Mouse (Mus musculus) kidney, postnatal 14 days (tissue): ENCODE data around the gene Ndufa11.

Source experiments
- DNase-seq: peaks from one replicate; pipeline ENCODE4 v3.0.0; 2022; ENCODE audit warnings: mixed read lengths

Ndufa11 gene

DNA sequence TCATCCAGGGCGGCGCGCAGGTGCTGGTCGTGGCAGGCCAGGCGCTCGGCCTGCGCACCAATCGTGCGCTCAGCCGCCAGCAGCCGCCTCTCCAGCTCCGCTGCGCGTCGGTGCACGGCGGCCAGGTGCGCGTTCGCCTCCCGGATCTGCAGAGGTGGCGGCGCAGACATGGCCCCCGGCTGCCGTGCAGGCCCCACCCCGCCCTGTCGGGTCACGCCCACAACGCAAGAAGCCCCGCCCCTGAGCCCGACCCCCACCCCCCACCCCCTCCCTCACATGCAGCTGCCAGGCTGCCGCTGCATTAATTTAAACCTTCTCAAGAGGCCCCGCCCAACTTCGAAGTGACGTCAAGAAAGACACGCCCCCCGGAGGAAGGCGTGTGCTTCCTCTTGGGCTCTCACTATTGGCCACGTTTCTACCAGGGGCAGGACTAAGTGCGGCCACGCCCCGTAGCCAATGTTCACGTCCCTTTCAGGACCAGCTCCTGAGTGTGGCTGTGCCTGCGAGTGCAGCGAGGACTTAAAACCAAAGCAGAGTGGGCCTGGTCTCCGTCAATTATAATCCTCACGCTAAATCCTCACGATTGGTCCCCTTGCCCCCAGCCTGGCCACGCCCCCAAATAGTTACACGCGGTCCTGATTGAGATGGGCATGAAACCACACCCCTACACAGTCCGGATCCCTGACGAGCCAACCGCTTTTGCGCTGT, 758 bp upstream of the Ndufa11 start:
- DNase-seq = peak; percentile 99

DNA sequence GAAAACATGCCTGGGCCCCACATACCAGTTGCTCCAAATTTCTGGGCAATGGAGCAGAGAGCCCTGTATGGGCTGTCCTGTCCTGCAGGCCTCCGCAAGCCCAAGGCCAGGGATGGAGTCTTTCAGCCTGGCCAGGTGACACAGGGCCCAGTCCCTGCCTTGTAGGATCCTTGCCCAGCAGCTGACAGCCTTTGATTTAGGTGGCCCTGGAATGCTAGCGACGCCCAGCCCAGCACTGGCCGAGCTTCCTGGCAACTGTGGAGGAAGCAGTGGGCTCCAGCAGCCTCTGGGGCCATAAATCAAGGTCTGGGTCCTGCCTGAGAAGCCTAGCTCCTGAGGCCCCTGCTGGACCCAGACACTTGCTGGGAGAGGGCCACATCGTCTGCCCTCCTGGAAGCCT, 4.9 kb downstream of the Ndufa11 start:
- peak; percentile 74 for DNase-seq

DNA sequence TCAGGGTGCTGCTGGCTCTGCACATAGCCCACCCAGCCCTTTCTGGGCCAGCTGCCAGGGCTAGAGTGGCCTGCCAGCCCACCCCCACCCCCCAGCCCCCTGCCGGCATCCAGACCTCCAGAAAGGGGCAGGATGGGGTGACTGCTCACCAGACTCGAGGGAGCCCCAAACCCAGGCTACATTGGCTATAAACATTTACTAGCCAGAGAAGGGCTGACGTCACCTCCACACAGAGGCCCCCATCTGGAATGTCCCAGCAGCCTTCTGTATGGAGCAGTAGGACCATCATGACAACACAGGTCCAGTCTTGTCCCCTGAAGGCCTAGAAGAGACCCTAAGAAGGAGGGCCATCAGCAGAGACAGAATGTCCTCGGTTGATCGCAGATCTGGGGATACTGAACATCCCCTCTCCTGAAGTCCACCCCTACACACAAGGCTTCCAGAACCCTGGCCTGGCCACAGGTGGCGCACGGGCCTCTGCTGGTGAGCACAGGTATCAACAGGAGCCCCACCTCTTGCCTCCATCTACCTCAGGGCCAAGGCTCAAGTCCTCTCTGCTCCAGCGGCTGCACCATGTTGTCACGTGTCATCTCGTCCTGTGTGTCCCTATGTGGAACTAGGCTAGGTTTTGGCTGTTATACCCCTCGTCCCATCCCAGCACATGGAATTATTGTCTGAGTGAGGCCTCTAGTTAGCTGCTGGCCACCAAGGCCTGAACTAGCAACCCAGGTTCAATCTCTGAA, 6.0 kb downstream of the Ndufa11 start:
- DNase-seq = no peak

DNA sequence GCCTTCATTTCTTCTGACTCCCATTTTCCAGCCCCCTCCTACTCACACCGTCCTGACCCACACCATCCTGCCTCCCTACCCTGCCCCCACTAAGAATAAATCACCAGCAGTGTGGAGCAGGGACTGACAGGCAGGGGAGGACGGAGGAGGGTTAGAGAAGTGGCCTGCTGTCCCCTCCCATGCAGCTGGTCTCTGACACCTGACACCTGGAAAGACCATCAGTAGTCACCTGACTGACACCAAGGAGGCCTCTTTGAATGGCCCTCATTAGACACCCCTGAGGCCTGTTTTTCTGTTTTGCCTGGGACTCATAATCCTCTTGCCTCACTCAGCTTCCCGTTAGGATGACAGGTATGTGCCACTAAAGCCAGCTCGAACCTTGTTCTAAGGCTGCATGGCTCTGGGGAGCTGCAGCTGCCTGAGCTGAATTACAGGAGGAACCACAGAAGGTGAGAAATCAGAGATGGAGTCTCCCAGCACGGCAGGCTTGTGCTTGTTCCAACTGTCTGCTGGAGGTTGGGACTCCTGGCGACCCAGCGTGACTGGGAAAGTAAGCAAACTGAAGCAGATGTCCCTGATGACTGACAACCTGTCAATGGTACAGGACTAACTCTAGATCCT, 9.6 kb downstream of the Ndufa11 start:
- DNase-seq = no peak

DNA sequence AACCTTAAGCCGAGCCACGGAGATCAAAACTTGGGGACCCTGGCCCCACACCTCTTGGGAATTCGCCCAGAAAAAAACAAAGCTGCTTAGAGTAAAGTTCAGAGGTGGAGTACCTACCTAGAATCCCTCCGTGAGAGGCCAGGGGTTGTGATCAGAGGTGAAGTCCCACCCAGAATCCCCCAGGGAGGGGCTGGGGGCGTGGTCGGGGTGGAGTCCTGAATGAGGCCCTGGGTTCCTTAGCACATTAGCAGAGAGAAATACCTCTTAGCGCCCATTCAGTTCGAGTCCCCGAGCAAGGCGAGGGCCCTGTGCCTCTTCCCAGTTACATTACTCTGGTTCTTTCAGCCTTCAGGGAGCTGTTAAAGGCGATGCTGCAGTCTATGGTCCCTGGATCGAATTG, 10.1 kb downstream of the Ndufa11 start:
- no peak for DNase-seq

DNA sequence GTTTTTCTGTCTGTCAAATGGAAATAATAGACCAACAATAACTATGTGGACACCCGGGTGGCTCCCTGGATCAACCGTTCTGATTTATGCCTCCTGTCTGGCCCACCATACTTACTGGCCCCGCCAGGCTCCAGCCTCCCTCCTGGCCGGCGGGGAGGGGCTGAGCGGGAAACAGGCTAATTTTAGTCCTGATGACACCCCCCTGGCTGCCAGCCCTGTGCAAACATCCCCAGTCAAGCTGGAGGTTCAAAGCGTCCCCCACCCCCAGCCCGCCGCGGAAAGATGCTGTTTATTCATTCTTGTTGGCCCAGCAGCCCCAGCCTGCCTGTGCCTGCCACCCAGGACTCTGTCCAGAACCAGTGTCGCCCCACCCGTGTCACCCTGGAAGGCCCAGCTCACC, 10.6 kb downstream of the Ndufa11 start:
- peak; percentile 38 for DNase-seq

DNA sequence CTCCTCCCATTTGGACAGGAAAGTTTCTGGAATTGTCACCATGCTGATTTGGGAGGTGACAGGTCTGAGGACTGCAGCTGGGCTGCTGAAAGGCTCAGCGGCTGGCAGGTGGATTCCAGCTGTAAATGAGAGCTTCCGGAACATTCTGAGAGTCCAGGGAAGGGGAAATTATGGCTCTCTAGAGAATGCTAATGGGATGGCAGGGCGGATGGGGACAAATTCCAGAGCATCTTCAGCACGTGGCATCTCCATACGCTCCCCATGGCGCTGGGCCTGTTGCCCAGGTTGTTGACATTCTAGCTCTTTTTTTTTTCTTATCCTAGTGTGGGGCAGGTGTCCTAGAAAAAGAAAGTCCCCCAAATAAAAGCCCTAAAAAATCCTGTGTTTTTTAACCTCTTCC, 11.6 kb downstream of the Ndufa11 start:
- DNase-seq = peak; percentile 50

DNA sequence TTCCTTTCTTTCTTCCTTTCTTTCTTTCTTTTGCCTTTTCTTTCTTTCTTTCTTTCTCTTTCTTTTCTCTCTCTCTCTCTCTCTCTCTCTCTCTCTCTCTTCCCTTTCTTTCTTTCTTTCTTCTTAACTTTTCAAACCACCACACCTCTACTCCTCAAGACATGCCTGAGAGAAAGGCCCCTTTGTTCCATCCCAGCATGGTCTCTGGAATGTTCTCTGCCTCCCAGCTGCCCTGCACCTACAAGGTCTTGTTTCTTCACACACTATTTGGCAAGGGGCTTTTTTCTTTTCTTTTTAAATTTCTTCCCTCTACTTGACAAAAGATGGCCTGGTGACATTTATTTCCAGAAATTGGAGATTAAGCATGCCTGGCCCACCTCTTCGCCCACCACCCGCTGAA, 12.1 kb downstream of the Ndufa11 start:
- DNase-seq = no peak

DNA sequence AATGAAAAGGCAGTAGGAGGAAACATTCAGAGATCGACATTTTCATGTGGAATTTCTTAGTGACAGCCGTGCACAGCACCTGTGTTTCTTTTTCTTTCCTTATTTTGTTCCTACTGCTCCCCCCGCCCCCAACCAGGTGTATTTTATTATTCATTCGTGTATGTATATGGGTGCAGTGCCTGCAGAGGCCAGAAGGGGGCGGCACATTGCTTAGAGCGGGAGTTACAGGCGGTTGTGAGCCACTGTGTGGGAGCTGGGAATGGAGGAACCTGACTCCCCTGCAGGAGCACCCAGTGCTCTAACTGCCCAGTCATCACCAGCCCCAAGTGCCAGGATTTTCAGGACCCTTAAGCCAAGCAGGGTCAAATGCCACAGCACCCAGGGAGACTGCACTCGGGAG, 19.0 kb downstream of the Ndufa11 start:
- no peak for DNase-seq

DNA sequence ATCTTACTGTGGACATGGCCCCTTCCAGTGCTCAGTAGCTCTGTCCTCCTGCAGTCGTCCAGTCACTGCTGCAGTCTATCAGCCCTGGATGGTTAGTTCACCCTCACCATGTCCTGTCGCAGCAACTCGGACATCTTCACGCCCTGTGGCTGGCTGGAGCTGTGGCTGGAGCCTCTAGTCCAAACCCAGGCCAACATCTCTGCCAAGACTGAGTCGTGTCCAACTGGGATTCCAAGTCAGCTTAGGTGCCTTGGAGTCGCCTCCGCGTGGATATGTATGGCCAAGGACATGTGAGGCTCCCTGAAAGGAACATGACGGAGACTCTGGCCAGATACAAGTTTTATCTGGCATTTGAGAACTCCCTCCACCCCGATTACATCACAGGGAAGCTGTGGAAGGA, 20.7 kb downstream of the Ndufa11 start:
- no peak for DNase-seq

DNA sequence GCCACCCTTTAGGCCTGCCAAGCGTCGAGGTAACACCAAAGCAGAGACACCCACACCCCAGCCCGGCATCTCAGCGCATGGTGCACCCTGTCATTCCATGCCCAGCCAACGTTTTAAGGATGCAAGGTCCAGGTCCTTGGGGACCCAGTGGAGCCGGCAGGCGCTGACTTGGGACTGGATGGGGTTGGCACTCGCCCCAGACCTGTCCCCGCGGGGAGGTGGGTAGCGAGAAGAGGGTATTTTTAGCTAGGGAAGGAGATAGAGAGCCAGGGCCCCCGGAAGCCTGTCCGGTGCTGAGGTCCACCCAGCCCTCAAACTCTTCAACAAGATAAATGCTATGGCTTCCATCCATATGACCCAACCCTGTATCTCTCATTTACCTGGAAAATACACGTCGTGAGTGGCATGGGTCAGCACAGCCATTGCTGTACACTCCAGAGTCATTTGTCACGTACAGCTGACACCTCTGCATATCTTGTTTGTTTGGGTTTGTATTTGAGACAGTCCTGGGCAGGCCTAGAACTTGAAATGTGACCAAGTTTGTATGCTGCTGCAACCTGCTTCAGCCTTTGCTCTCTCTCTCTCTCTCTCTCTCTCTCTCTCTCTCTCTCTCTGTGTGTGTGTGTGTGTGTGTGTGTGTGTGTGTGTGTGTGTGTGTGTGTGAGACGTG, 22.7 kb downstream of the Ndufa11 start:
- no peak for DNase-seq

DNA sequence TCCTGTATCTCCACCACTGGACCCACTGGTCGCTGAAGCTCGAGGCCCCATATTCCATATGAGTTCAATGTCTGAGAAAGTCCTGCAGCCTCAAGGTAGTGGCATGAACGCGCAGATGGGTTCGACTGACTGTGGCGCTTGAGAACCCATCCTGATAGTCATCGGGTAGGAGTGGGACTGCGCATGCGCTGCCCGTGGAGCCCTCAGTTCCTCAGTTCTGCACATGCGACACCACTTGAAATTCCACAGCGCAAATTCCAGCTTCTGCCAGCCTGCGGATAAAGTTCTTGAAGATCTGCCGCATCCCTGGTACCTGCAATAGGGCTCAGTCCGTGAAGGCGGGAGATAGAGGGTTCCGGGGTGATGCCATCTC, 23.2 kb downstream of the Ndufa11 start:
- DNase-seq = no peak

DNA sequence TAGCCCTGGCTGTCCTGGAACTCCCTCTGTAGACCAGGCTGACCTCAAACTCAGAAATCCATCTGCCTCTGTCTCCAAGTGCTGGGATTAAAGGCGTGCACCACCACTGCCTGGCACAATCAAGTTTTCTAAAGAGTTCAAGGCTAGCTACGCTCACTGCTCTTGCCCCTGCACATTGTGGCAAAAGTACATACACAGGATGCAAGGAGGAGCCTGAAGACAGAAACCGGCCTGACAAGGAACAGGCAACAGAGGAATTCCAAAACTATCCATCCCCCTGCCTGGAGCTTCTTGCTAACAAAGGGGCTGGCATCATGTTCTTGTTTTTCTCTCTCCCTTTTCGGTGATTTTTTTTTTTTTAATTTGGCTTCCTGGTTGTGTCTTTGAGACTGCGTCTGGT, 26.6 kb downstream of the Ndufa11 start:
- no peak for DNase-seq

DNA sequence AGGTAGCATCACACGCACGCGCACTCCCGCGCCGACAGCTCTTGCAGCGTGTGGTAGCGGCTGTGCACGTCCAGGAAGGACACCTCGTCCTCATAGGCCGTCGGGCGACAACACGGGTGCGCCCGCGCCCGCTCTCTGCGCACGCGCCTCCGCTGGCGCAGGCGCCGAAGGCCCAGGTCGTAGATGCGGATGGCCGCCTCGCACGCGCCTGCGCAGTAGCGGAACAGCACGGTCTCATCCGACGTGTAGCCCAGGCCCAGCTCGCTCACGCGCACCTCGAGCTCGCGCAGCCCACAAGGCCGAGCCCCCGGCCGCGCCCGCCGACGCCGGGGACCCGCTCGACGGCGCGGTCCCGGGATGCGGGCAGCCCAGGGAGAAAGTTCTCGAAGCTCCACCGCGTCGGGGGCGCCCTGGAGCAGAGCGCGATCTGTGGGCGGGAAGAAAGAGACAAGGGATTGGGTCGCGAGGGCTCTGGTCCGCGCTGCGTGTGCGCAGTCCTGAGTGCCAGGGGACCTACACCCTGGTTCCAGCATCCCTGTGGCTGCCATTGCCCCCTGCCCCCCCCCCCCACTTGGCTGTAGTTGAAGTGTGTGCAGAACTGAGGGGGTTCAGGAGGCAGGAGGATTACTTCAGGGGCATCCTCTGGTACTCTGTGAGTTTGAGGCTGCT, 34.0 kb downstream of the Ndufa11 start:
- peak; percentile 73 for DNase-seq

DNA sequence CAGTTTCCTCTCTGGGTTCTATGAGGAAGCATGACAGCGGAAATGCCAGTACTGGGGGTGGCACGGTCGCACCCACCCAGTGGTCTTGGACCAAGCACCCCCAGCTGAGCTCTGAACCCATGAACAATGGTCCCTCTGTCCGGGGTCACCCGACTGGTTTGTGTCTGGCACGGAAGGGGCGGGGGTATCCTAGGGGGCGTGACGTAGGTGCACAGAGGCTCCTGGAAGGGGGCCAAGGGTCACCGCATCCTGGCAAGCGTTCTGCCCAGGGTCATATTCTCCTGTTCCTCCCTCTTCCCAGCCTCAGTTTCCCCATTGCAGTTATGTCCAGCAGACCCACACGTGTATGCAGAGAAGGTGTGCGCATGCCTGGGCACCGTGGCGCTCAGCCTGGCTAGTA, 35.9 kb downstream of the Ndufa11 start:
- DNase-seq = no peak

DNA sequence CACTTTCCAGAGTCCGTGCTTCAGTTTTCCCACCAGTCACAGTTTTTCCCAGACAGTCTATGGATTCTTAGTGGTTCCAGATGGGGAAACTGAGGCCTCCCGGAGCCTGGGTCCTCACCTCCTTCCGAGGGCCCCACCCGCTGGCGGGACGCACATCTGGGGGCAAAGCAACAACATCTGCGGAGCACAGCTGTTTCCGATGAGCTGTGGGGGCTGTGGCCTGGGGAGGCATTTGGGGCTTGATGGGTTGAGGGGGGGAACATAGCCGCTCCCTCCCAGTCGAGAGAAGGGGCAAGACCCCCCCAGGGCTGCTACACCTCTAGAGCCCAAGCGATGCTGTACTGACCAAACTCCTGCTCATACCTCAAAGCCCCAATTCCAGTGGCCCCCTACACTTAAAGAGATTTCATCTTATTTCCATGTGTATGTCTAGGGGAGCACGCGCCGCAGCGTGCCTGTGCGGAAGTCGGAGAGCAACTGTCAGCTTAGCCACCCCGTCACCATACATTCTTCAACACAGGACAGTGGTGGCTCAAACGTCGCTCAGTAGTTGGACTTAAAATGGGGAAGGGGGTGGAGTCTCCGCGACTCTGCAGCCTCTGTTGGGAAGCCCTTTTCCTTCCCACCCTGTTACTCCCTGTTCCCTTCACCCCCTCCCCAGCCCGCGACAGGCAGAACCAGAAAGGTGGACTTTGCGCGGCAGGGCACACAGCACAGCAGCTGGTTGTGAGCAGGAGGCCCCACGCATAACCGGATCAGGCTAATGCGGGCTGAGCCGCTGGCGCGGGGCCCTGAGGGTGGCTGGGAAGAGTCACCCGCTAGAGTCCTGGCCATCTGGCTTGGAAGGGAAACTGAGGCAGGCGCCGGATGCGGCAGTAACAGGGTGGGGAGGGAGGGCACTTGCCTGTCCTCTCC, 37.0 kb downstream of the Ndufa11 start:
- DNase-seq = no peak

DNA sequence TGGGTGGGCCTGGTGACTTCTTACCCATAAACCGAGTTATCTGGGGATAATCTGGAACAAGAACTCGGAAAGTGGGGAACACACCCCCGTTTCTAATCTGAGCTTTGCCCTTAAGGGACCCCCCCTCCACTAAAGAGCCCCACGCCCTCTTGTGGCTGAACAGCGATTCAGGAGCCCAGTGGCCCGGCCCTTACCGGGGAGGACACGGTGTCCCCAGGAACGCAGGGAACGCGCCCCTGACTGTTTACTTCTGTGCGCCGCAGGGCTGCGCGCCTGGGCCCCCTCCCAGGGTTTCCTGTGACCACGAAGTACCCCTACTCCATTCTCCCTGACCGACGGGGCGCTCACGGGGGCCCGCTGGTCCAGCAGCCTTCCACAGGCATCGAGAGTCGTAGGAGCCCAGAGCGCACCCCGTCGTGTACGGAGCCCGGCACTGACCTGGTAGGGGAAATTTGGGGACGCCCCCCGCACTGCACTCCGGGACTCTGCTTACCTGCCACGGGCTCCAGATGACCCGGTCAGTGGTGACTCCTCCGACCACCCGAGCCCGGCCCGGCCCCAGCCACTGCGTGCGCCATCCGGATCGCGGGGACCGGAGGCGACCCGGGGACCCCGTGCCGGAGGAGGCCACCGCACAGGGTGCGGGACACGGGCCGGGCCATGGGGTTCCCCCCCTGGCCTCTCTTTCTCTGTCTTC, 39.3 kb downstream of the Ndufa11 start:
- peak; percentile 52 for DNase-seq

DNA sequence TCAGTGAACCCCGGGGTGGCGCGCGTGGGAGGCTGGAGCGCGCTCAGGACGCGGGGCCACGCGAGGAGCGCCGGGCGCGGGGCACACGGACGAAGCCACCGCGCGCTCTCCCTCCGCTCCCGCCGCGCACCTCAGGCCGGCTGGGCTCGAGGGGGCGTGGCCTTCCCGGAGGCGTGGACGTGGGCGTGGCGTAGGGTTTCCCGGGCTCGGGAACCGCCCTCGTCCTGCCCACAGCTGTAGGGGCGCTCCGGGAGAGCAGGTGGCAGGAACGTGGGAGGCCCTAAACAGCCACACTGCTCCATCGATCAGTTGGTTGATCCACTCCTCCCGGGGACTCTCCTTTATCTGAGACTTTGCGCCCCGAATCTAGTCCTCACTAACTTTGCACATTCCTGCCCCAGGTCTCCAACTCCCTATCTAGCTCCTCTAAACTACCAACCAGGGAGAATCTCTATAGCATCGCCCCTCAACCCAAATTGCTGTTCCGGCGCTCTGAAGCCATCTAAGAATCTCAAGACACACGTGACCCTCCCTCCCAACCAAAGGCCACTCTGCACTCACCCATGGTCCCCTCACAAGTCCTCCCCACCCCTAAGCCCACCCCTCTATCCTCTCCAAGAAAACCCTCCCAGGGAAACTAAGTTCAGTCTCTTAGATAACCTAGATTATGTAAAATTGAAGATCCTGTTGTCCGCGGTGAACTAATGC, 40.0 kb downstream of the Ndufa11 start, which contains the start of gene Nrtn:
TSS of gene Nrtn (minus strand) at position 115 of the 708 bp plus-strand sequence.
- peak; percentile 94 for DNase-seq

DNA sequence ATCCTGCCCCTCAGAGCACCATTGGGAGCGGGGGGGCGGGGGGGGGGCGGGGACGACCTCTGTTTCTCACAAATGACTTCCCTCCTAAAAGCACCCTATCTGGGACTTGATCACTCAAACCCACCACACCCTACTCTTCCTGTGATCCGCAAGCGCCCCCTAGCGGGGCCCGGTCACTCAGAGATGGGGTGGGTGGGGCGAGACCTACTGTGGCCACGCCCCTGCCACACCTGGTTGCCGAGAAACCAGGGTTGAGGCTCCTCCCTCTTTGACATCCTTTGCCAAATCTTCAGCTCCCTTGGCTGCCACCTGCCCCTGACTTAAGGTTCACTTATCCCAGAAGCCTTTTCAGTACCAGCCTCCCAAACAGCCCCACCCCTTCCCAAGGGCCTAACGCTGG, 40.6 kb downstream of the Ndufa11 start:
- peak; percentile 78 for DNase-seq

DNA sequence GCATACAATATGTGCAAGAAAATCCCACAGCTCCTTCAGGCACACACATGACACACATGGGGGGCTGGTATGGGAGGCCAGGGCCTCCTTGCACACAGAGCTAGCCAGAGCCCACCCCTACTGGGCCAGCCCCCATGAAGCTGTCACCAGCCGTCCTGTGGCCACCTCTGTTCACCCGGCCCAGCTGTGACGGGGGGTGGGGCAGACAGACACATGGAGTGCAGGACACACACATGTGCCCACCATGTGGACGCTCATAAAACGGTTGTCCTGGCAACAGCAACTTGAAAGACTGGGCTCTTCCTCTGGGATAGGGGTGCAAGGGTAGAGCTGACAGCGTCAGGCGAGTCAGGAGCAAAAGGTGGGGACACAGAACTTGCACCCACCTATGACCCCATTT, 41.7 kb downstream of the Ndufa11 start:
- DNase-seq = no peak

DNA sequence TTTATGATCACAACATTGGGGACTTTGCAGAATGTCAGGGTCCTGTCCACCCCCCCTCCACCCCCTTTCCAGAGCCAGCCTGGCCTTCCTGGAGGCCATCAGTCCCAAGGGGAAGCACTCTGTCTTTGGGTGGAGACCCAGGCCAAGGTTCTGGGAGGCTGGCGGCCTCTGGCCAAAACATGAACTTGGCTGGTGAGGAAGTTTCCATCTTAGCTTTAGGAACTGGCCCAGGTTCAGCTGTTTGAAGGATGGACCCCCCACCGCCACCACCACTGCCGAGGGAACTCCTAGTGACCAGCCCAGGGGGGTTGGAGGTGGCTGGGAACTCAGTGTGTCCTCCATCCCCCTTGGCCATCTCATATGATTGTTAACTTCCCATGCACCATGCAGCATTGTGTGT, 43.5 kb downstream of the Ndufa11 start:
- no peak for DNase-seq
